Mouse (Mus musculus): ENCODE measurements around the gene Sorcs1.

- no peak for TF ChIP-seq GATA1 (IDR thresholded peaks at IDR 0.05; ENCODE audit: low read length)
- no peak for TF ChIP-seq TAL1 (IDR thresholded peaks at IDR 0.05; ENCODE audit: low read length)
Measured at GRCm38 (mm10) chr19:50521943-50522342, 156.5 kb downstream of the Sorcs1 start.

All from erythroblast, embryonic 14.5 days (primary cell).